Mouse (Mus musculus) liver, embryonic 16.5 days (tissue): Measurements from ENCODE around the gene Prr14l. TPM values are rescaled to one million over a fixed set of nuclear protein-coding genes. Genes with fewer than 3 reads are reported as not detected.
A peak's percentile ranks its signal among the peaks of the same experiment; 100 is the strongest.
"Not testable (repeated sequence)": the region's sequence is repeated elsewhere in the genome, so short reads cannot be mapped to it uniquely, and the experiment has no call there.

Experiments
- ATAC-seq: fragments of 200-750 bp; cut with Nextera tagmentation; 2 replicates; pipeline ENCODE4 v1.8.0; 2017; ENCODE audit warnings: low read depth, mild to moderate bottlenecking, moderate number of reproducible peaks, moderate library complexity
- H3K27ac ChIP-seq: fragments of 300-500 bp; sonication (generic); 2 replicates; pipeline ENCODE4 v1.5.1; 2014; ENCODE audit warnings: mild to moderate bottlenecking, low read length
- H3K27me3 ChIP-seq: fragments of 300-500 bp; sonication (generic); 2 replicates; pipeline ENCODE4 v1.6.1; 2014; ENCODE audit warnings: low read depth, low read length, mixed read lengths; ENCODE audit not compliant: control insufficient read depth, insufficient read depth
- H3K36me3 ChIP-seq: fragments of 300-500 bp; sonication (generic); 2 replicates; pipeline ENCODE4 v1.6.1; 2014; ENCODE audit warnings: mild to moderate bottlenecking; ENCODE audit not compliant: control insufficient read depth, insufficient read depth
- H3K4me1 ChIP-seq: fragments of 300-500 bp; sonication (generic); 2 replicates; pipeline ENCODE4 v1.6.1; 2014; ENCODE audit warnings: low read depth, low read length, mixed read lengths; ENCODE audit not compliant: control insufficient read depth
- H3K4me2 ChIP-seq: fragments of 300-500 bp; sonication (generic); 2 replicates; pipeline ENCODE4 v1.6.1; 2014; ENCODE audit warnings: low read depth, low read length, mixed read lengths
- H3K4me3 ChIP-seq: fragments of 300-500 bp; sonication (generic); 2 replicates; pipeline ENCODE4 v1.5.1; 2014; ENCODE audit warnings: low read depth, mild to moderate bottlenecking, low read length
- H3K9ac ChIP-seq: fragments of 300-500 bp; sonication (generic); 2 replicates; pipeline ENCODE4 v1.6.1; 2014; ENCODE audit warnings: low read depth, low read length
- H3K9me3 ChIP-seq: fragments of 300-500 bp; sonication (generic); replicated peaks from 2 replicates; pipeline ENCODE4 v1.6.1; 2016; ENCODE audit warnings: low read length; ENCODE audit not compliant: control insufficient read depth
- WGBS: fragments of 180-500 bp; shearing (Covaris S2); extraction: QIAGEN DNeasy Blood & Tissue Kit; methylation state at CpG from one replicate; pipeline ENCODE4 v1.1.7; 2014; ENCODE audit not compliant: insufficient replicate concordance; 5-methylcytosine and 5-hydroxymethylcytosine counted together
- polyA plus RNA-seq: library from polyadenylated mRNA; unstranded; fragments of >200 nt; fragmentation: Nextera tagmentation; extraction: Ambion mirVana; gene quantifications from 2 replicates; pipeline ENCODE4 v1.2.1, GENCODE M21; 2015

Gene Prr14l
- polyA plus RNA-seq, 1 experiment from 2014 or later = 6.2 TPM

- Histone ChIP-seq H3K27ac (no peak overlapping the region), H3K9ac (no peak overlapping the region), H3K4me3 (no peak overlapping the region), H3K4me1 (peaks cover 19% of the 10 kb centered on the region), H3K4me2 (no peak overlapping the region), H3K27me3 (no peaks in the 10 kb centered on the region), H3K36me3 (no peaks in the 10 kb centered on the region), H3K9me3 (no peaks in the 10 kb centered on the region)
- WGBS = 67% methylated on average over 6 of the region's 6 CpGs
- ATAC-seq = no peak
These were observed 105.1 kb downstream of the Prr14l start for GRCm38 (mm10) chr5:32748936-32749335.

GRCm38 (mm10) chr5:32747650-32748375, 106.2 kb downstream of the Prr14l start:
- Histone ChIP-seq H3K9ac (no peak overlapping the region), H3K27ac (peak overlapping the region; percentile 40; the same call in 1 of the 2 replicates), H3K4me1 (peaks cover 29% of the 10 kb centered on the region), H3K27me3 (no peaks in the 10 kb centered on the region), H3K9me3 (no peaks in the 10 kb centered on the region), H3K36me3 (no peaks in the 10 kb centered on the region), H3K4me3 (no peak overlapping the region), H3K4me2 (no peak overlapping the region)
- ATAC-seq = no peak
- 34% methylated on average over 6 of the region's 6 CpGs for WGBS

- H3K4me1 ChIP-seq = peaks cover 30% of the 10 kb centered on the region
- peak overlapping the region; percentile 58 for H3K4me2 ChIP-seq
- 4% methylated on average over 9 of the region's 10 CpGs for WGBS
- H3K4me3 ChIP-seq = peak overlapping the region; percentile 55
- peak overlapping the region; percentile 72 for H3K27ac ChIP-seq
- ATAC-seq = peak; percentile 89
- H3K9me3 ChIP-seq = no peaks in the 10 kb centered on the region
- H3K9ac ChIP-seq = peak overlapping the region; percentile 28; the same call in 1 of the 2 replicates
- no peaks in the 10 kb centered on the region for H3K36me3 ChIP-seq
- no peaks in the 10 kb centered on the region for H3K27me3 ChIP-seq
These were observed 108.1 kb downstream of the Prr14l start for GRCm38 (mm10) chr5:32745705-32746655.

GRCm38 (mm10) chr5:32742149-32742548, 111.9 kb downstream of the Prr14l start:
- ATAC-seq = no peak
- no peak overlapping the region for H3K27ac ChIP-seq
- no peaks in the 10 kb centered on the region for H3K36me3 ChIP-seq
- no peaks in the 10 kb centered on the region for H3K9me3 ChIP-seq
- H3K4me1 ChIP-seq = peaks cover 26% of the 10 kb centered on the region
- no peaks in the 10 kb centered on the region for H3K27me3 ChIP-seq
- WGBS = 53% methylated on average over 9 of the region's 9 CpGs
- no peak overlapping the region for H3K4me2 ChIP-seq
- no peak overlapping the region for H3K4me3 ChIP-seq
- H3K9ac ChIP-seq = no peak overlapping the region

- H3K4me3 ChIP-seq, H3K36me3 ChIP-seq, ATAC-seq, H3K4me2 ChIP-seq, H3K9ac ChIP-seq, H3K27me3 ChIP-seq, H3K27ac ChIP-seq, H3K9me3 ChIP-seq: not testable (repeated sequence)
- 61% methylated on average over 4 of the region's 4 CpGs for WGBS
- peaks cover 26% of the 10 kb centered on the region for H3K4me1 ChIP-seq
These were observed 112.7 kb downstream of the Prr14l start for GRCm38 (mm10) chr5:32741377-32741776.

- H3K9me3 ChIP-seq, H3K4me3 ChIP-seq, H3K27me3 ChIP-seq, H3K27ac ChIP-seq, ATAC-seq, H3K9ac ChIP-seq, H3K4me2 ChIP-seq, H3K36me3 ChIP-seq: not testable (repeated sequence)
- WGBS = 76% methylated on average over 8 of the region's 8 CpGs
- H3K4me1 ChIP-seq = peaks cover 26% of the 10 kb centered on the region
These were observed 113.2 kb downstream of the Prr14l start for GRCm38 (mm10) chr5:32740850-32741249.

GRCm38 (mm10) chr5:32740138-32740537, 113.9 kb downstream of the Prr14l start:
- Histone ChIP-seq H3K4me2 (no peak overlapping the region), H3K9me3 (no peaks in the 10 kb centered on the region), H3K4me3 (no peak overlapping the region), H3K9ac (no peak overlapping the region), H3K36me3 (no peaks in the 10 kb centered on the region), H3K27ac (no peak overlapping the region), H3K27me3 (no peaks in the 10 kb centered on the region), H3K4me1 (peaks cover 23% of the 10 kb centered on the region)
- WGBS = 70% methylated on average over 3 of the region's 3 CpGs
- ATAC-seq = no peak
